Mouse (Mus musculus) MEL (cell line): ENCODE measurements around the gene Lrp10.

ENCODE experiments used
- CHD1 ChIP-seq: IDR thresholded peaks from 2 replicates; pipeline ENCODE4 v1.6.1; 2012; ENCODE audit warnings: low read depth, mild to moderate bottlenecking, inconsistent platforms, low read length, improper control_type of control experiment
- CTCF ChIP-seq, 3 experiments: IDR thresholded peaks in 2 of 3; conservative IDR thresholded peaks in 1 of 3; 2 replicates each; pipeline ENCODE4 v1.5.1; 2011 to 2012; ENCODE audit warnings: low read length in 3 of 3, low read depth in 2 of 3, mild to moderate bottlenecking in 2 of 3, improper control_type of control experiment in 1 of 3, inconsistent platforms in 1 of 3, mixed read lengths in 1 of 3, moderate library complexity in 1 of 3; ENCODE audit not compliant: control insufficient read depth in 1 of 3, insufficient read depth in 1 of 3, poor library complexity in 1 of 3, severe bottlenecking in 1 of 3
- MYC ChIP-seq: IDR thresholded peaks from 2 replicates; pipeline ENCODE4 v1.6.1; 2011; ENCODE audit warnings: low read depth, mild to moderate bottlenecking, low read length, improper control_type of control experiment, moderate library complexity
- RCOR1 ChIP-seq: IDR thresholded peaks from 2 replicates; pipeline ENCODE4 v1.6.1; 2012; ENCODE audit warnings: low read depth, mild to moderate bottlenecking, inconsistent platforms, low read length, improper control_type of control experiment
- SMC3 ChIP-seq: IDR thresholded peaks from 2 replicates; pipeline ENCODE4 v1.6.1; 2011; ENCODE audit warnings: low read depth, low read length, improper control_type of control experiment
- TCF12 ChIP-seq: IDR thresholded peaks from 2 replicates; pipeline ENCODE4 v1.6.1; 2014; ENCODE audit warnings: low read depth, mild to moderate bottlenecking, inconsistent platforms, low read length, improper control_type of control experiment, moderate library complexity

DNA sequence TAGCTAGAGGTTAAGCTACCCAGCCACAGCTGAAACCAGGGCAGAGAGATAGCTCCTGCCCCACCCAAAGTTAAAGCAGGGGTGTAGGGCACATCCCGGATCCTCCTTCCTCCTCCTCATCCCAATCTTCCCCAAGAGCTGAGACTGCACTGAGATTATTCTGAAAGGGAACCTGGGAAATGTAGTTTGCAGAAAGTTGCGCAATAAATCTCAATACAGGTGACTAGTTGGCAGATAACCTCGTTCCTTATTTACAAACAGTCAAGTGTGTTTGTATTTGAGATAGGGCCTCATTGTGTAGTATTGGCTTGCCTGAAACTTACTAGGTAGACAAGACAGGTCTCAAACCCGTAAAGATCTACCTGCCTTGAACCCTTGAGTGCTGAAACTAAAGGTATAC, 1.8 kb upstream of the Lrp10 start:
- TF ChIP-seq MYC (no peak), TCF12 (no peak), CTCF (IDR thresholded peaks at IDR 0.05 in 2 of 3, conservative IDR thresholded peaks at IDR 0.05 in 1 of 3; ENCODE audit: control insufficient read depth in 1 of 3, insufficient read depth in 1 of 3, low read depth in 2 of 3, low read length in 3 of 3, poor library complexity in 1 of 3, severe bottlenecking in 1 of 3) (no peak), CHD1 (no peak), RCOR1 (no peak), SMC3 (no peak)
